ENCODE assay signal across 27 mouse cellular contexts in genomic region chr1:151107401-151107800, GRCm38 (mm10).
DNase-seq lines count a peak whose midpoint lies in the region; ATAC-seq lines count a peak whose summit lies in the region.
"Had no signal": no experiment of that assay in that cellular context is flagged by ENCODE, and none has a peak within 500 bp of the region (broad histone marks: within the 10 kb centered on the region; RNA-seq: fewer than 3 reads in every experiment).

No protein-coding gene starts in this region.

- ATAC-seq in liver, embryonic 13.5 days (ENCODE audit: low read depth), result no peak
- no peak for ATAC-seq in liver, embryonic 11.5 days (replicated peaks; ENCODE audit: low FRiP score)
- ATAC-seq: activated CD4-positive, CD25-positive, alpha-beta regulatory T cell, adult 4 months; CD4-positive, CD25-positive, alpha-beta regulatory T cell, adult 4 months; forebrain, embryonic 14.5 days; forebrain, embryonic 16.5 days; Patski had no signal

- H3K4me2 ChIP-seq in liver, embryonic 13.5 days, result no peak overlapping the region
- no peak overlapping the region for H3K4me2 ChIP-seq in liver, embryonic 11.5 days
- H3K4me2 ChIP-seq: embryonic facial prominence, embryonic 13.5 days; embryonic facial prominence, embryonic 15.5 days; forebrain, embryonic 12.5 days had no signal

- H3K4me1 ChIP-seq in liver, embryonic 13.5 days (replicated peaks), result peaks cover 49% of the 10 kb centered on the region
- peaks cover 20% of the 10 kb centered on the region for H3K4me1 ChIP-seq in liver, embryonic 11.5 days (replicated peaks; ENCODE audit: control insufficient read depth, insufficient read depth, low read length)
- H3K4me1 ChIP-seq in limb, embryonic 10.5 days, result peaks cover 14% of the 10 kb centered on the region

- peaks cover 8% of the 10 kb centered on the region; the same call in 1 of the 2 replicates for H3K27me3 ChIP-seq in liver, embryonic 13.5 days
- H3K27me3 ChIP-seq in liver, embryonic 11.5 days (replicated peaks; ENCODE audit: control insufficient read depth, insufficient read depth, low read length), result no peaks in the 10 kb centered on the region
- no peaks in the 10 kb centered on the region for H3K27me3 ChIP-seq in limb, embryonic 10.5 days (ENCODE audit: low read depth, poor library complexity, severe bottlenecking)
- H3K27me3 ChIP-seq: CH12.LX; embryonic facial prominence, embryonic 13.5 days; embryonic facial prominence, embryonic 15.5 days; forebrain, embryonic 12.5 days; Patski had no signal

- no peaks in the 10 kb centered on the region for H3K9me3 ChIP-seq in liver, embryonic 13.5 days (replicated peaks)
- no peaks in the 10 kb centered on the region for H3K9me3 ChIP-seq in liver, embryonic 11.5 days (ENCODE audit: control insufficient read depth, low read length)
- H3K9me3 ChIP-seq in limb, embryonic 10.5 days (replicated peaks), result no peaks in the 10 kb centered on the region
- H3K9me3 ChIP-seq: embryonic facial prominence, embryonic 13.5 days; embryonic facial prominence, embryonic 15.5 days; forebrain, embryonic 10.5 days; forebrain, embryonic 12.5 days; G1E had no signal

- 63% methylated on average over 3 of the region's 3 CpGs for WGBS in liver, embryonic 13.5 days (ENCODE audit: insufficient replicate concordance)
- 65% methylated on average over 3 of the region's 3 CpGs for WGBS in liver, embryonic 11.5 days
- WGBS in limb, embryonic 10.5 days, result 74% methylated on average over 3 of the region's 3 CpGs

- H3K4me3 ChIP-seq in liver, embryonic 13.5 days (replicated peaks), result no peak overlapping the region
- no peak overlapping the region for H3K4me3 ChIP-seq in liver, embryonic 11.5 days (ENCODE audit: low read depth, low read length)
- no peak overlapping the region for H3K4me3 ChIP-seq in limb, embryonic 10.5 days
- H3K4me3 ChIP-seq: embryonic facial prominence, embryonic 13.5 days; embryonic facial prominence, embryonic 15.5 days; erythroblast, embryonic 14.5 days; forebrain, embryonic 10.5 days; forebrain, embryonic 12.5 days had no signal

- H3K27ac ChIP-seq in liver, embryonic 13.5 days, result no peak overlapping the region
- H3K27ac ChIP-seq in liver, embryonic 11.5 days (ENCODE audit: low read depth, low read length), result no peak overlapping the region
- no peak overlapping the region for H3K27ac ChIP-seq in limb, embryonic 10.5 days
- H3K27ac ChIP-seq: embryonic facial prominence, embryonic 13.5 days; embryonic facial prominence, embryonic 15.5 days; forebrain, embryonic 10.5 days; forebrain, embryonic 12.5 days had no signal

- H3K36me3 ChIP-seq in liver, embryonic 13.5 days, result no peaks in the 10 kb centered on the region
- no peaks in the 10 kb centered on the region for H3K36me3 ChIP-seq in liver, embryonic 11.5 days (ENCODE audit: control insufficient read depth, insufficient read depth, low read length)
- H3K36me3 ChIP-seq in limb, embryonic 10.5 days, result no peaks in the 10 kb centered on the region
- H3K36me3 ChIP-seq: embryonic facial prominence, embryonic 13.5 days; embryonic facial prominence, embryonic 15.5 days; forebrain, embryonic 10.5 days; forebrain, embryonic 12.5 days; G1E had no signal

- H3K9ac ChIP-seq in liver, embryonic 13.5 days, result 0 out of 2 replicates have a peak overlapping the region, but pooled peaks have one; percentile 11
- H3K9ac ChIP-seq in liver, embryonic 11.5 days (ENCODE audit: low read depth, low read length), result no peak overlapping the region
- H3K9ac ChIP-seq: embryonic facial prominence, embryonic 13.5 days; embryonic facial prominence, embryonic 15.5 days; forebrain, embryonic 12.5 days had no signal

- peak; percentile 46 for DNase-seq in heart, adult 11 months
- DNase-seq in heart, adult 8-10 months (ENCODE audit: low spot score), result no peak
- DNase-seq in liver, embryonic 13.5 days, result no peak
- no peak for DNase-seq in liver, embryonic 11.5 days (ENCODE audit: low spot score)
- peak; percentile 24 for DNase-seq in limb, embryonic 10.5 days (ENCODE audit: low spot score)
- DNase-seq: adrenal gland, postnatal 10 days; adrenal gland, postnatal 25 days; B cell, adult 2 months; cerebellum, adult 11 months; cerebellum, adult 18-20 months; cerebellum, adult 8-10 months; cerebellum, adult 9-11 months; cerebellum, postnatal 14 days; cerebellum, postnatal 36 days; embryo, embryonic 11 days had no signal

Comparison
In these comparisons a context has a peak if more than half of its experiments do, and no peak if none do; other contexts are left out.
1. DNase-seq: peak in heart, adult 11 months (single experiment) and limb, embryonic 10.5 days (single experiment); none in heart, adult 8-10 months (single experiment), liver, embryonic 13.5 days (single experiment) and liver, embryonic 11.5 days (single experiment).